Mouse (Mus musculus) CH12.LX (cell line): ENCODE data around the gene Sec22c.

Experiments
- CTCF ChIP-seq, 2 experiments: IDR thresholded peaks in 1 of 2; conservative IDR thresholded peaks in 1 of 2; 2 replicates each; pipeline ENCODE4 v1.5.1; 2011 to 2012; ENCODE audit warnings: low read depth in 2 of 2, low read length in 2 of 2, improper control_type of control experiment in 1 of 2, inconsistent platforms in 1 of 2, mild to moderate bottlenecking in 1 of 2, moderate library complexity in 1 of 2
- EP300 ChIP-seq: IDR thresholded peaks from 2 replicates; pipeline ENCODE4 v1.6.1; 2011; ENCODE audit warnings: low read length, improper control_type of control experiment
- MAFK ChIP-seq: IDR thresholded peaks from 2 replicates; pipeline ENCODE4 v1.6.1; 2011; ENCODE audit warnings: low read length, improper control_type of control experiment; ENCODE audit not compliant: insufficient replicate concordance
- MYC ChIP-seq: IDR thresholded peaks from 2 replicates; pipeline ENCODE4 v1.6.1; 2011; ENCODE audit warnings: low read depth, mild to moderate bottlenecking, improper control_type of control experiment, low read length
- POLR2A ChIP-seq: IDR thresholded peaks from 2 replicates; pipeline ENCODE4 v1.6.1; 2011; ENCODE audit warnings: low read depth, mild to moderate bottlenecking, improper control_type of control experiment, low read length
- RCOR1 ChIP-seq: conservative IDR thresholded peaks from 2 replicates; pipeline ENCODE4 v1.6.1; 2012; ENCODE audit warnings: low read depth, mild to moderate bottlenecking, inconsistent platforms, low read length, improper control_type of control experiment
- USF1 ChIP-seq: IDR thresholded peaks from 2 replicates; pipeline ENCODE4 v1.6.1; 2014; ENCODE audit warnings: low read depth, mild to moderate bottlenecking, inconsistent platforms, low read length, improper control_type of control experiment
- ZC3H11A ChIP-seq: IDR thresholded peaks from 2 replicates; pipeline ENCODE4 v1.6.1; 2012; ENCODE audit warnings: low read depth, mild to moderate bottlenecking, inconsistent platforms, low read length, improper control_type of control experiment

GRCm38 (mm10) chr9:121632891-121633290 lies 72.4 kb downstream of the Sec22c start:
- TF ChIP-seq POLR2A (no peak), CTCF (conservative IDR thresholded peaks at IDR 0.05 in 1 of 2, IDR thresholded peaks at IDR 0.05 in 1 of 2; ENCODE audit: low read depth in 2 of 2, low read length in 2 of 2) (no peak), RCOR1 (no peak), MAFK (no peak), ZC3H11A (no peak), USF1 (no peak), EP300 (no peak), MYC (no peak)
